Mouse (Mus musculus) c-Kit-positive CD71-positive TER-119-positive erythroid progenitor cells, embryonic 14.5 days (primary cell): ENCODE results near the gene Acoxl.
A peak's percentile ranks its signal among the peaks of the same experiment; 100 is the strongest.

ENCODE experiments used
- DNase-seq: peaks from one replicate; pipeline ENCODE4 v3.0.0-alpha.2; 2013; ENCODE audit warnings: low spot score

Acoxl gene

GRCm38 (mm10) chr2:128118971-128119370 lies 280.3 kb downstream of the Acoxl start:
- DNase-seq: no peak

DNA sequence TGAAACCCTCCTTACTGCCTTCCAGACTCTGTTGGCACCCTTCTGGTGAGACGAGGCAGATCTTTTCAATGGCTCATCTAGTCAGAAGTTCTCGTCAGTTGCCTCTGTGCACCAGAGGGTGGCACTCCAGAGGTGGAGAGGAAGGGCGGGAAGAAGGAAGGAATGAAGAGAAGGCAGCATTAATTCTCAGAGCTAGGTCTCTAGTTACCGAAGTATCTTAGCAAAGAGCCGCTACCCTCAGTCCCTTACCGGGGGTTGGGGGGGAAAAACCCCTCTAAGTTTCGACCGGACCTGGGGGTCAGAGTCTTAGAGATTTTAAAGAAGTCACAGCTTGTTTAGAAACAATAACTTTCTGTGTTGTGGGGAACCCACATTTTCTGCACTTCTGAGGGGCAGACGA lies 283.8 kb downstream of the Acoxl start:
- no peak for DNase-seq

- no peak for DNase-seq
Measured at GRCm38 (mm10) chr2:128122891-128123771, 284.5 kb downstream of the Acoxl start.

- no peak for DNase-seq
Measured at GRCm38 (mm10) chr2:128123921-128124683, 285.4 kb downstream of the Acoxl start.

DNA sequence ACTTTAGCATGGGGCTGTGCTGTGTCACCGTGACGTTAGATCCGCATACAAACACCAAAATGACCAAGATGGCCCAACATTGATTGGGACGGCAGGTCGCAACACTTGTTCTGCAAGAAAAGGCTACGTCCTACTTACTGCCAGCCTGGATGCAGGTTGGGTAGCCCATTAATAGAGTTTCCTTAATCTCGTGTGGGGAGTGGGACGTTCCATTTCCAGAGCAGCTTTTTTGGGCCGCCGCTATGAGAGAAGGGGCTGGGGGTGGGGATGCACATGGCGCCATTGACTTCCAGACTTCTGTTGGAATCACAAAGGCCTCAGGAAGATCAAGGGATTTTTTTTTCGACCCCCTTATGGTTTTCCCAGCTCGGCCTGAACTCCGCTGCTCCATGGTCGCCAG lies 286.0 kb downstream of the Acoxl start:
- no peak for DNase-seq

- peak; percentile 84 for DNase-seq
Measured at GRCm38 (mm10) chr2:128125635-128126470, 287.2 kb downstream of the Acoxl start, which contains the start of gene Bcl2l11. Gene Bcl2l11, plus strand, starts transcription at chr2:128126038.

GRCm38 (mm10) chr2:128126591-128127051 lies 287.9 kb downstream of the Acoxl start:
- DNase-seq: peak; percentile 22

GRCm38 (mm10) chr2:128127121-128127671 lies 288.5 kb downstream of the Acoxl start:
- DNase-seq: peak; percentile 86

DNA sequence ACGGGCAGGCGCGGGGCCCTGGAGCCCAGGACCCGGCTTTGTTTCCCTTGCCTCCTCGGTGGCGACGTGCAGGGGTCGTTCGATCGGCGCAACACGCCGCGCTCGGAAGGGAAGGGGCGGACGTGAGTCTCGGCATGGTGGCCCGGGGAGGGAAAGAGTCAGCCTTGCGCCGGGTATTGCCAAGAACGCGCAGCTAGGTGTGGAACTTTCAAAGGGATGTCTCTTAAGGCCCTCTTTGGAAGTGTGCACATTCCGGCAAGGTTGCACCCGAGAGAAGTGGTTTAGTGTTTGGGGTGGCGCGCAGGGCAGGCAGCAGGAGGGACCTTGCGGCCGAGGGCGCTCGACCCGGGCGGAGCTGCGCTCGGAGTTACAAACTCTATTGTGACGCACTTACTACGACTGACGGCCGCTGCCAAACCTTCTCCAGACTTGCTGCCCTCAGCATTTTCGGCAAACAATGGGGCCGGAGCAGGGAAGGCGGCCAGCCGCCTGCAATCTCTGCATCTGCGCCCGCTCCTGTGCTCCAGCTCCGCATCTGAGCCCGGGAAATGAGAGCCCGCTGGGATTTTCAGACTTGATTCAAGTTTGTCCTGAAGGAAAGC lies 289.1 kb downstream of the Acoxl start:
- peak; percentile 35 for DNase-seq

GRCm38 (mm10) chr2:128128532-128128931 lies 289.9 kb downstream of the Acoxl start:
- no peak for DNase-seq

GRCm38 (mm10) chr2:128131503-128131902 lies 292.8 kb downstream of the Acoxl start:
- no peak for DNase-seq

GRCm38 (mm10) chr2:128132635-128133034 lies 294.0 kb downstream of the Acoxl start:
- no peak for DNase-seq

GRCm38 (mm10) chr2:128133865-128134264 lies 295.2 kb downstream of the Acoxl start:
- no peak for DNase-seq

DNA sequence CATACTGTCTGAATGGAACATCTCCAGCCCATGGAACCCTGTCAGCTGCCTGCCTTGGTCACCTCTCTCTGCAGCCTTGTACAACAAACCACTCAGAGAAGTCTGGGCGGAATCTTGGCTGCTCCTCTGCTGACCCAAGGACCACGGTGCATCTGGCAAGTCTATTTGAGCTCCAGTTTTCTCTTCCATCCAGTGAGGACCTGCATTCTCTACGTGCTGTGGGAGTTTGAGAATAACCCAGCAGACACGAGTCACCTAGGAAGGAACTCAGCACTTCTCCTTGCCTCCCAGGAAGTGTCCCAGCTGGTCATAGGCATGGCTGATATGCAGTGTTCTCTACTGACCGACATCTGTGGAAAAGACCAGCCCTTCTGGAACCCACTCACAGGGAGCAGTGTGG lies 295.8 kb downstream of the Acoxl start:
- no peak for DNase-seq

GRCm38 (mm10) chr2:128134948-128135347 lies 296.3 kb downstream of the Acoxl start:
- DNase-seq: no peak

DNA sequence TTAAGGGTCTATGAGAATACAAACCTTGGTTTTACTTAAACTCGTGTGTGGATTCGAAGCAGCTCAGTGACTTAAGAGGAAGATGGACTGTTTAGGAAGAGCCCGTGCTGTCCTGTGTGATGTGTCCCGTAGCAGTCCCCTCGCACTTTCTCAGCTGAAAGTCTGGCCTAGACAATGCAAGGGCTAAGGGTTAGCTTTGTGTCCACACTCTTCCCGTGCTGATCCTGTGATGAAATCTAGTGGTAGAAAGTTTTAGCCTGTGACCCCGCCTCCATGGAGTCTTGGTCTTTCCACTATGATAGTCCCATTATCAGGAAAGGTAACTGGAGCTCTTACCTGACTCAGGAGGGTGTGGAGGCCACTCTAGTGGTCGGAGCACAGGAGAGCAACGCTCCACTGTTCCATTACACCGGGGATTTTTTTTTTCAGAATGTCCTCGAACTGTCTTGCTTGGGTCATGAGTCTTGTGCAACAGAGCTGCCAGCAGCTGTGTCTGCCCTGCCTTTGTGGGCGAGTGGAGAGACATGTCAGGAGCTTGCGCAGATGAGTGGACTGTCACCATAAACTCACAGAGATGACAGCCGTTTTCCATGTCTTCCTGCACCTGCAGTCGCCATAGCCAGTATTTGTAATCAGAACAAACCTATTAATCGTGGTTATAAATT lies 298.2 kb downstream of the Acoxl start:
- no peak for DNase-seq

GRCm38 (mm10) chr2:128137480-128138276 lies 299.0 kb downstream of the Acoxl start:
- no peak for DNase-seq

DNA sequence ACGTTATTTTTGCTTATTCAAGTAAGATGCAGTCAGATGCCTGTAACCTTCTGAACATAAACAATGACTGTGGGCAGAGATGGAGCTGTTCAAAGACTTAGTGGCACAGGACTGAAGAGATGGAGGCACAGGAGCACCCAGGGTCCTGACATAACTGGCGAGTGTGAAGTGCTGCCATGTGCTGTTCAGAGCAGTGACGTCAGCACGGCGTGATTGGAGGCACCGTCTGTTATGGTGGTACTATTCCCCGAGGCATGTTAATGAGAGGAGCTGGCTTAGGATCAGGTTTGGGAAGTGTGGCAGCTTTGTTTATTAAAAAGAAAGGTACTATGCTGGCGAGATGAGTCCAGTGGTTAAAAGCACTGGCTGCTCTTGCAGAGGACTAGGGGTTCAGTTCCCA lies 300.2 kb downstream of the Acoxl start:
- DNase-seq: no peak

- DNase-seq: no peak
Measured at GRCm38 (mm10) chr2:128139781-128140180, 301.1 kb downstream of the Acoxl start.

- no peak for DNase-seq
Measured at GRCm38 (mm10) chr2:128140183-128140582, 301.5 kb downstream of the Acoxl start.
